Mouse (Mus musculus): ENCODE data around the gene Nup50. TPM values are rescaled to one million over a fixed set of nuclear protein-coding genes. Genes with fewer than 3 reads are reported as not detected.

Gene Nup50
- polyA plus RNA-seq, 1 experiment from 2014 or later, result 54.8 TPM

Small RNAs within 50 kb of the gene (microRNA-seq; reads per million reads assigned to microRNA genes)
- 18.7 reads per million, percentile 33 among the genes with 10 or more reads in this experiment for gene Mir1249

Other genes starting within 250 kb of the Nup50 start
- 3.9 and 4.1 TPM in 2 replicates for gene Arhgap8, start 203.4 kb upstream of the Nup50 start, polyA plus RNA-seq (2016; fragmentation: Nextera tagmentation; extraction: Ambion mirVana)
- 1.9 and 2.4 TPM in 2 replicates for gene Phf21b, start 67.4 kb upstream of the Nup50 start, polyA plus RNA-seq (2016; fragmentation: Nextera tagmentation; extraction: Ambion mirVana)
- gene Gm29666, start 3.4 kb upstream of the Nup50 start, polyA plus RNA-seq (2016; fragmentation: Nextera tagmentation; extraction: Ambion mirVana), result 0.95 and 1.2 TPM in 2 replicates
- gene 5031439G07Rik, start 65.1 kb downstream of the Nup50 start, polyA plus RNA-seq (2016; fragmentation: Nextera tagmentation; extraction: Ambion mirVana), result 10.7 and 12.3 TPM in 2 replicates
- 0.34 and 0.35 TPM in 2 replicates for gene Upk3a, start 93.7 kb downstream of the Nup50 start, polyA plus RNA-seq (2016; fragmentation: Nextera tagmentation; extraction: Ambion mirVana)
- 24.2 and 24.5 TPM in 2 replicates for gene Fam118a, start 105.5 kb downstream of the Nup50 start, polyA plus RNA-seq (2016; fragmentation: Nextera tagmentation; extraction: Ambion mirVana)
- gene Smc1b, start 208.6 kb downstream of the Nup50 start, polyA plus RNA-seq (2016; fragmentation: Nextera tagmentation; extraction: Ambion mirVana), result 0.22 and 0.31 TPM in 2 replicates
- 0.98 and 1.0 TPM in 2 replicates for gene Ribc2, start 208.7 kb downstream of the Nup50 start, polyA plus RNA-seq (2016; fragmentation: Nextera tagmentation; extraction: Ambion mirVana)